Mouse (Mus musculus): Measurements from ENCODE around the gene Jag1. TPM values are rescaled to one million over a fixed set of nuclear protein-coding genes. Genes with fewer than 3 reads are reported as not detected.

The Jag1 gene
- polyA plus RNA-seq, 1 experiment = 4.0 TPM

GRCm38 (mm10) chr2:137049367-137049766 lies 67.1 kb downstream of the Jag1 start:
- TF ChIP-seq MAX (IDR thresholded peaks at IDR 0.05) (peak; percentile 95), MYOD1 (IDR thresholded peaks at IDR 0.05; ENCODE audit: control insufficient read depth, insufficient read length, low read depth) (no peak), USF1 (IDR thresholded peaks at IDR 0.05; ENCODE audit: low read depth) (no peak), FOSL1 (IDR thresholded peaks at IDR 0.05; ENCODE audit: insufficient read depth, low read length, poor library complexity, severe bottlenecking) (peak; percentile 29), MYOG (IDR thresholded peaks at IDR 0.05; ENCODE audit: control insufficient read depth, extremely low read depth, insufficient read length) (no peak), CEBPB (IDR thresholded peaks at IDR 0.05; ENCODE audit: low read depth) (peak; percentile 88), CTCF (IDR thresholded peaks at IDR 0.05; ENCODE audit: control insufficient read depth, insufficient read depth, insufficient read length) (no peak)

GRCm38 (mm10) chr2:137044122-137044521 lies 72.3 kb downstream of the Jag1 start:
- H3K4me3 ChIP-seq (ENCODE audit: insufficient read depth, poor library complexity, severe bottlenecking) = no peak overlapping the region
- H3K79me2 ChIP-seq (ENCODE audit: control insufficient read depth, insufficient read depth) = no peaks in the 10 kb centered on the region
- no peak for TF ChIP-seq CTCF (IDR thresholded peaks at IDR 0.05; ENCODE audit: control insufficient read depth, insufficient read depth, insufficient read length)
- TF ChIP-seq CEBPB (IDR thresholded peaks at IDR 0.05; ENCODE audit: low read depth) = no peak
- no peak for TF ChIP-seq MYOG (IDR thresholded peaks at IDR 0.05; ENCODE audit: control insufficient read depth, extremely low read depth, insufficient read length)
- TF ChIP-seq FOSL1 (IDR thresholded peaks at IDR 0.05; ENCODE audit: insufficient read depth, low read length, poor library complexity, severe bottlenecking) = peak; percentile 60
- TF ChIP-seq USF1 (IDR thresholded peaks at IDR 0.05; ENCODE audit: low read depth) = no peak
- no peak for TF ChIP-seq MAX (IDR thresholded peaks at IDR 0.05)
- peak; percentile 92 for TF ChIP-seq MYOD1 (IDR thresholded peaks at IDR 0.05; ENCODE audit: control insufficient read depth, insufficient read length, low read depth)
- no peaks in the 10 kb centered on the region for H3K27me3 ChIP-seq (ENCODE audit: control insufficient read depth, insufficient read depth, insufficient read length)
- no peaks in the 10 kb centered on the region for H3K79me3 ChIP-seq (ENCODE audit: low read depth)
- no peaks in the 10 kb centered on the region for H3K36me3 ChIP-seq (ENCODE audit: control insufficient read depth, insufficient read depth)
- no peak overlapping the region for H3ac ChIP-seq (ENCODE audit: control insufficient read depth, insufficient read length, low read depth)

More at GRCm38 (mm10) chr2:137049367-137049766, 67.1 kb downstream of the Jag1 start:
- H3K79me3 ChIP-seq (ENCODE audit: low read depth) = no peaks in the 10 kb centered on the region
- H3K27me3 ChIP-seq (ENCODE audit: control insufficient read depth, insufficient read depth, insufficient read length) = no peaks in the 10 kb centered on the region
- no peaks in the 10 kb centered on the region for H3K36me3 ChIP-seq (ENCODE audit: control insufficient read depth, insufficient read depth)
- no peaks in the 10 kb centered on the region for H3K79me2 ChIP-seq (ENCODE audit: control insufficient read depth, insufficient read depth)
- H3K4me3 ChIP-seq (ENCODE audit: insufficient read depth, poor library complexity, severe bottlenecking) = no peak overlapping the region
- no peak overlapping the region for H3ac ChIP-seq (ENCODE audit: control insufficient read depth, insufficient read length, low read depth)

Other genes with a start within 250 kb of the Jag1 start
- gene AL731706.2, start 231.0 kb downstream of the Jag1 start, polyA plus RNA-seq (2012; fragmentation: generic; extraction: Trizol) = 11.8 TPM
- 1.1 TPM for gene Slx4ip, start 225.4 kb downstream of the Jag1 start, polyA plus RNA-seq (2012; fragmentation: generic; extraction: Trizol)
- 31.1 TPM for gene AL731706.1, start 225.3 kb downstream of the Jag1 start, polyA plus RNA-seq (2012; fragmentation: generic; extraction: Trizol)
- gene Mkks, start 225.3 kb downstream of the Jag1 start, polyA plus RNA-seq (2012; fragmentation: generic; extraction: Trizol) = 5.2 TPM

All from C2C12 (cell line).